Mouse (Mus musculus): ENCODE results near the gene Kdm4b.

DNA sequence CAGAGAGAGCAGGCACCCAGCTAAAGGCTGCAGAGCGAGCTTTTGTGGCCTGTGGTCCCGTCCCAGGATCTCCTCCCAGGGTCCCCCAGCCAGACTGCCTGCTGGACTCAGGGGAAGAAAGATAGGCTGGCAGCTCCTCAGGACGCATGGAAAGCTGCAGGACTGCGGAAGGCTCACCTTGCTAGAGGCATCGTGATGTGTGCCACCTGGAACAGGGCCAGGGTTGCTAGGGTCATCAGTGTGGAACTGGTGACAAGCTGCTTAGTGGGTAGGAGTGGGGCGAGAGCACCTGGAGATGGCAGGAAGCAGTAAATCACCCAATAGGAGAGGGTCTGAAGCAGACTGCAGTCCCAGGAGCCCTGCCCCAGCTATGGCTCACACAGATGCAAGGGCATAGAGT, 61.8 kb downstream of the Kdm4b start:
- no peak for TF ChIP-seq POLR2AphosphoS5 (IDR thresholded peaks at IDR 0.05; ENCODE audit: insufficient replicate concordance, low read depth, low read length)
- TF ChIP-seq CTCF (IDR thresholded peaks at IDR 0.05; ENCODE audit: low read depth, low read length) = no peak
- TF ChIP-seq GATA1 (IDR thresholded peaks at IDR 0.05; ENCODE audit: borderline replicate concordance, low read length) = no peak
- no peak for TF ChIP-seq TAL1 (conservative IDR thresholded peaks at IDR 0.05; ENCODE audit: low read depth, low read length)

Measured in G1E (cell line).